ENCODE assay signal across 8 mouse cellular contexts in the genomic region with DNA sequence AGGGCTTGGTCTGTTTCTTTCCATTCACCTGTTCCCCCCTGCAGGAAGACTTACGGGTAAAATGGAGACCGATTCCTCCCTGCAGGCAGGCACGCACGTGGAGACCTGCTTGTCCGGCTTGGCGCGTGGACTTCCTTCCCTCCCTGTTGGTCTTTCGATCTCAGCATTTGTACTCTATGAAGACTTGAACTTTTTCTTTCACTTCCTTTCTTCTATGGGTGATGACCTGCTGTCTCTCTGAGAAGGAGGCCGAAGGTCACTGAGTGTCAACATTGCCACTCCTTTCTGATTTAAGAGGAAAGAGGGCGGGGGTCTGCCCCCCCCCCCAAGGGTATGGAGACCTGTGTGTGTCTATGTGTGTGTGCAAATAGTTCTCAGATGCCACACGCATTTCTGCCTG. TPM values are rescaled to one million over a fixed set of nuclear protein-coding genes. Genes with fewer than 3 reads are reported as not detected.
A peak's percentile ranks its signal among the peaks of the same experiment; 100 is the strongest.
DNase-seq lines count a peak whose midpoint lies in the region; ATAC-seq and TF ChIP-seq lines count a peak whose summit lies in the region.

No protein-coding gene starts in this region.

- WGBS in heart, embryonic 12.5 days, result 62% methylated on average over 11 of the region's 11 CpGs
- WGBS in embryonic facial prominence, embryonic 13.5 days, result 46% methylated on average over 11 of the region's 11 CpGs
- WGBS in intestine, embryonic 15.5 days, result 46% methylated on average over 11 of the region's 11 CpGs
- 61% methylated on average over 11 of the region's 11 CpGs for WGBS in midbrain, postnatal 0 days

- H3K27me3 ChIP-seq in heart, embryonic 12.5 days (replicated peaks), result no peaks in the 10 kb centered on the region
- peaks cover 24% of the 10 kb centered on the region for H3K27me3 ChIP-seq in embryonic facial prominence, embryonic 13.5 days
- no peaks in the 10 kb centered on the region for H3K27me3 ChIP-seq in intestine, embryonic 15.5 days (replicated peaks)
- no peaks in the 10 kb centered on the region for H3K27me3 ChIP-seq in midbrain, postnatal 0 days (ENCODE audit: insufficient read depth, low read length)

- H3K36me3 ChIP-seq in heart, embryonic 12.5 days, result no peaks in the 10 kb centered on the region
- H3K36me3 ChIP-seq in embryonic facial prominence, embryonic 13.5 days, result no peaks in the 10 kb centered on the region
- H3K36me3 ChIP-seq in intestine, embryonic 15.5 days, result no peaks in the 10 kb centered on the region
- no peaks in the 10 kb centered on the region for H3K36me3 ChIP-seq in midbrain, postnatal 0 days (ENCODE audit: insufficient read depth, low read length)

- intact Hi-C loops in heart, postnatal 10 days (cut with DNase I), result loop anchor here (5.0 kb wide), 2 partner anchors 44 to 66 kb away; no protein-coding TSS in a partner anchor

- peak overlapping the region; percentile 78 for H3K27ac ChIP-seq in heart, embryonic 12.5 days (ENCODE audit: poor library complexity, severe bottlenecking)
- no peak overlapping the region for H3K27ac ChIP-seq in embryonic facial prominence, embryonic 13.5 days
- H3K27ac ChIP-seq in intestine, embryonic 15.5 days, result peak overlapping the region; percentile 92; the same call in 1 of the 2 replicates
- H3K27ac ChIP-seq in midbrain, postnatal 0 days (ENCODE audit: low read depth, low read length), result peak overlapping the region; percentile 89

- ATAC-seq in heart, embryonic 12.5 days (ENCODE audit: insufficient number of reproducible peaks, low FRiP score), result no peak
- ATAC-seq in embryonic facial prominence, embryonic 13.5 days (ENCODE audit: insufficient number of reproducible peaks, insufficient read depth, low FRiP score, low TSS enrichment, low read depth), result no peak
- ATAC-seq in intestine, embryonic 15.5 days, result 0 out of 2 replicates have a peak, but pooled peaks have one; percentile 23
- ATAC-seq in midbrain, postnatal 0 days (ENCODE audit: low FRiP score), result no peak

- peak overlapping the region; percentile 84 for H3K4me2 ChIP-seq in heart, embryonic 12.5 days
- peak overlapping the region; percentile 88 for H3K4me2 ChIP-seq in embryonic facial prominence, embryonic 13.5 days
- peak overlapping the region; percentile 96 for H3K4me2 ChIP-seq in intestine, embryonic 15.5 days (replicated peaks)
- H3K4me2 ChIP-seq in midbrain, postnatal 0 days (ENCODE audit: low read depth, low read length, poor library complexity, severe bottlenecking), result peak overlapping the region; percentile 92

- TF ChIP-seq CTCF in midbrain, postnatal 0 days (IDR thresholded peaks at IDR 0.05), result no peak

- no peak for DNase-seq in heart, postnatal 10 days
- DNase-seq in midbrain, postnatal 0 days (ENCODE audit: low spot score), result no peak
- DNase-seq in right cerebral cortex, postnatal 36 days (ENCODE audit: low spot score in 2 of 2), result no peak
- no peak for DNase-seq in adrenal gland, adult (ENCODE audit: inconsistent age in 2 of 2, low spot score in 1 of 2)
- DNase-seq in spleen, adult 12 weeks (ENCODE audit: low spot score), result no peak

- no peaks in the 10 kb centered on the region for H3K9me3 ChIP-seq in heart, embryonic 12.5 days (replicated peaks)
- no peaks in the 10 kb centered on the region for H3K9me3 ChIP-seq in embryonic facial prominence, embryonic 13.5 days
- no peaks in the 10 kb centered on the region for H3K9me3 ChIP-seq in intestine, embryonic 15.5 days
- H3K9me3 ChIP-seq in midbrain, postnatal 0 days (ENCODE audit: low read length), result no peaks in the 10 kb centered on the region

- H3K4me1 ChIP-seq in heart, embryonic 12.5 days (replicated peaks), result peaks cover 40% of the 10 kb centered on the region
- peaks cover 43% of the 10 kb centered on the region for H3K4me1 ChIP-seq in embryonic facial prominence, embryonic 13.5 days
- peaks cover 31% of the 10 kb centered on the region for H3K4me1 ChIP-seq in intestine, embryonic 15.5 days (replicated peaks)
- peaks cover 20% of the 10 kb centered on the region for H3K4me1 ChIP-seq in midbrain, postnatal 0 days (ENCODE audit: insufficient read depth, low read length)

- peak overlapping the region; percentile 85; the same call in 1 of the 2 replicates for H3K9ac ChIP-seq in heart, embryonic 12.5 days
- H3K9ac ChIP-seq in embryonic facial prominence, embryonic 13.5 days, result peak overlapping the region; percentile 89
- H3K9ac ChIP-seq in intestine, embryonic 15.5 days, result peak overlapping the region; percentile 88
- peak overlapping the region; percentile 98; the same call in 1 of the 2 replicates for H3K9ac ChIP-seq in midbrain, postnatal 0 days (replicated peaks; ENCODE audit: low read length, poor library complexity, severe bottlenecking)

- H3K4me3 ChIP-seq in heart, embryonic 12.5 days, result peak overlapping the region; percentile 71
- H3K4me3 ChIP-seq in embryonic facial prominence, embryonic 13.5 days, result peak overlapping the region; percentile 75
- H3K4me3 ChIP-seq in intestine, embryonic 15.5 days (replicated peaks), result peak overlapping the region; percentile 84
- H3K4me3 ChIP-seq in midbrain, postnatal 0 days (ENCODE audit: low read depth, low read length), result peak overlapping the region; percentile 76

RNA-seq across cellular contexts. Expression of gene Jdp2, which starts 0.8 kb away (rescaled TPM):
- 0.56 and 0.90 TPM in 2 replicates for polyA plus RNA-seq in heart, embryonic 12.5 days (2016; fragmentation: Nextera tagmentation; extraction: Ambion mirVana)
- total RNA-seq in heart, postnatal 10 days (2021), result 10 to 100 TPM; 12.6 to 20.2 TPM
- 0.35 and 0.63 TPM in 2 replicates for polyA plus RNA-seq in embryonic facial prominence, embryonic 13.5 days (2015; fragmentation: Nextera tagmentation; extraction: Ambion mirVana)
- polyA plus RNA-seq in intestine, embryonic 15.5 days (2015; fragmentation: Nextera tagmentation; extraction: Ambion mirVana), result 0.62 and 0.74 TPM in 2 replicates
- 15.8 and 18.4 TPM in 2 replicates for total RNA-seq in midbrain, postnatal 0 days (2014; rRNA removed)
- polyA plus RNA-seq in midbrain, postnatal 0 days (2015; fragmentation: Nextera tagmentation; extraction: Ambion mirVana), result 0.56 and 1.0 TPM in 2 replicates
